Mouse (Mus musculus) embryonic facial prominence, embryonic 13.5 days (tissue): ENCODE measurements around the gene Med13l. TPM values are rescaled to one million over a fixed set of nuclear protein-coding genes. Genes with fewer than 3 reads are reported as not detected.

Experiments used
- ATAC-seq: fragments of 200-750 bp; cut with Nextera tagmentation; 2 replicates; pipeline ENCODE4 v1.8.0; 2017; ENCODE audit warnings: low read depth; ENCODE audit not compliant: insufficient number of reproducible peaks, insufficient read depth, low FRiP score, low TSS enrichment
- H3K27ac ChIP-seq: fragments of 300-500 bp; sonication (generic); 2 replicates; pipeline ENCODE4 v1.5.1; 2015; ENCODE audit warnings: moderate library complexity, mild to moderate bottlenecking, inconsistent platforms
- H3K27me3 ChIP-seq: fragments of 300-500 bp; sonication (generic); 2 replicates; pipeline ENCODE4 v1.6.1; 2015; ENCODE audit warnings: mild to moderate bottlenecking, inconsistent platforms
- H3K36me3 ChIP-seq: fragments of 300-500 bp; sonication (generic); 2 replicates; pipeline ENCODE4 v1.6.1; 2015; ENCODE audit warnings: mild to moderate bottlenecking, inconsistent platforms
- H3K4me1 ChIP-seq: fragments of 300-500 bp; sonication (generic); 2 replicates; pipeline ENCODE4 v1.6.1; 2015; ENCODE audit warnings: inconsistent platforms
- H3K4me2 ChIP-seq: fragments of 300-500 bp; sonication (generic); 2 replicates; pipeline ENCODE4 v1.6.1; 2015; ENCODE audit warnings: moderate library complexity, mild to moderate bottlenecking, inconsistent platforms
- H3K4me3 ChIP-seq: fragments of 300-500 bp; sonication (generic); 2 replicates; pipeline ENCODE4 v1.5.1; 2015; ENCODE audit warnings: mild to moderate bottlenecking, inconsistent platforms
- H3K9ac ChIP-seq: fragments of 300-500 bp; sonication (generic); 2 replicates; pipeline ENCODE4 v1.6.1; 2015; ENCODE audit warnings: mild to moderate bottlenecking, inconsistent platforms
- H3K9me3 ChIP-seq: fragments of 300-500 bp; sonication (generic); 2 replicates; pipeline ENCODE4 v1.6.1; 2016; ENCODE audit warnings: inconsistent platforms
- WGBS: fragments of 180-500 bp; shearing (Covaris S2); methylation state at CpG from one replicate; pipeline ENCODE4 v1.1.7; 2015; ENCODE audit warnings: mixed read lengths; 5-methylcytosine and 5-hydroxymethylcytosine counted together
- polyA plus RNA-seq: library from polyadenylated mRNA; unstranded; fragments of >200 nt; fragmentation: Nextera tagmentation; extraction: Ambion mirVana; gene quantifications from 2 replicates; pipeline ENCODE4 v1.2.1, GENCODE M21; 2015

Med13l gene
- polyA plus RNA-seq, 1 experiment from 2014 or later = 16.6 TPM

GRCm38 (mm10) chr5:118663999-118664398, 103.5 kb downstream of the Med13l start:
- no peak overlapping the region for H3K9ac ChIP-seq
- H3K27me3 ChIP-seq = no peaks in the 10 kb centered on the region
- no peak overlapping the region for H3K27ac ChIP-seq
- H3K4me2 ChIP-seq = no peak overlapping the region
- 47% methylated on average over 6 of the region's 6 CpGs for WGBS
- no peaks in the 10 kb centered on the region for H3K9me3 ChIP-seq
- peaks cover 42% of the 10 kb centered on the region for H3K4me1 ChIP-seq
- no peak for ATAC-seq
- no peak overlapping the region for H3K4me3 ChIP-seq
- 0 out of 2 replicates have a peak, but pooled peaks cover 4% of the 10 kb centered on the region for H3K36me3 ChIP-seq

- Histone ChIP-seq H3K4me2 (no peak overlapping the region), H3K4me1 (peaks cover 45% of the 10 kb centered on the region), H3K9me3 (no peaks in the 10 kb centered on the region), H3K27ac (no peak overlapping the region), H3K27me3 (no peaks in the 10 kb centered on the region), H3K4me3 (no peak overlapping the region), H3K36me3 (0 out of 2 replicates have a peak, but pooled peaks cover 4% of the 10 kb centered on the region), H3K9ac (no peak overlapping the region)
- WGBS = 82% methylated on average over 8 of the region's 8 CpGs
- ATAC-seq = no peak
These were observed 104.5 kb downstream of the Med13l start for GRCm38 (mm10) chr5:118665023-118665422.

GRCm38 (mm10) chr5:118666437-118667207, 106.1 kb downstream of the Med13l start:
- H3K36me3 ChIP-seq = 0 out of 2 replicates have a peak, but pooled peaks cover 4% of the 10 kb centered on the region
- H3K27ac ChIP-seq = no peak overlapping the region
- no peak overlapping the region for H3K4me3 ChIP-seq
- H3K9me3 ChIP-seq = no peaks in the 10 kb centered on the region
- peak overlapping the region; percentile 7 for H3K9ac ChIP-seq
- H3K27me3 ChIP-seq = no peaks in the 10 kb centered on the region
- H3K4me1 ChIP-seq = peaks cover 37% of the 10 kb centered on the region
- 57% methylated on average over 25 of the region's 25 CpGs for WGBS
- H3K4me2 ChIP-seq = peak overlapping the region; percentile 27; the same call in 1 of the 2 replicates
- ATAC-seq = 0 out of 2 replicates have a peak, but pooled peaks have one; percentile 43

- peaks cover 37% of the 10 kb centered on the region for H3K4me1 ChIP-seq
- no peak overlapping the region for H3K4me2 ChIP-seq
- H3K4me3 ChIP-seq = no peak overlapping the region
- no peak overlapping the region for H3K27ac ChIP-seq
- H3K9me3 ChIP-seq = no peaks in the 10 kb centered on the region
- no peak overlapping the region for H3K9ac ChIP-seq
- no peak for ATAC-seq
- no peaks in the 10 kb centered on the region for H3K27me3 ChIP-seq
- 59% methylated on average over 7 of the region's 7 CpGs for WGBS
- H3K36me3 ChIP-seq = 0 out of 2 replicates have a peak, but pooled peaks cover 4% of the 10 kb centered on the region
These were observed 107.4 kb downstream of the Med13l start for GRCm38 (mm10) chr5:118667863-118668262.

GRCm38 (mm10) chr5:118668931-118669330, 108.5 kb downstream of the Med13l start:
- H3K4me1 ChIP-seq = peaks cover 38% of the 10 kb centered on the region
- no peak overlapping the region for H3K27ac ChIP-seq
- H3K9me3 ChIP-seq = no peaks in the 10 kb centered on the region
- H3K4me2 ChIP-seq = no peak overlapping the region
- WGBS = 13% methylated on average over 2 of the region's 2 CpGs
- no peak overlapping the region for H3K4me3 ChIP-seq
- no peaks in the 10 kb centered on the region for H3K27me3 ChIP-seq
- ATAC-seq = no peak
- H3K36me3 ChIP-seq = 0 out of 2 replicates have a peak, but pooled peaks cover 4% of the 10 kb centered on the region
- H3K9ac ChIP-seq = no peak overlapping the region

GRCm38 (mm10) chr5:118672111-118672510, 111.6 kb downstream of the Med13l start:
- no peaks in the 10 kb centered on the region for H3K27me3 ChIP-seq
- H3K4me3 ChIP-seq = no peak overlapping the region
- peaks cover 42% of the 10 kb centered on the region for H3K4me1 ChIP-seq
- 0 out of 2 replicates have a peak, but pooled peaks cover 2% of the 10 kb centered on the region for H3K36me3 ChIP-seq
- no peak for ATAC-seq
- no peak overlapping the region for H3K9ac ChIP-seq
- no peaks in the 10 kb centered on the region for H3K9me3 ChIP-seq
- no peak overlapping the region for H3K4me2 ChIP-seq
- no peak overlapping the region for H3K27ac ChIP-seq

GRCm38 (mm10) chr5:118673859-118674258, 113.4 kb downstream of the Med13l start:
- Histone ChIP-seq H3K9ac (no peak overlapping the region), H3K27ac (no peak overlapping the region), H3K4me3 (no peak overlapping the region), H3K9me3 (no peaks in the 10 kb centered on the region), H3K27me3 (no peaks in the 10 kb centered on the region), H3K4me1 (peaks cover 31% of the 10 kb centered on the region), H3K4me2 (no peak overlapping the region), H3K36me3 (0 out of 2 replicates have a peak, but pooled peaks cover 2% of the 10 kb centered on the region)
- no peak for ATAC-seq
- 68% methylated on average over 5 of the region's 5 CpGs for WGBS

- Histone ChIP-seq H3K27me3 (no peaks in the 10 kb centered on the region), H3K27ac (no peak overlapping the region), H3K9me3 (no peaks in the 10 kb centered on the region), H3K4me2 (no peak overlapping the region), H3K4me3 (no peak overlapping the region), H3K9ac (no peak overlapping the region), H3K4me1 (peaks cover 26% of the 10 kb centered on the region), H3K36me3 (0 out of 2 replicates have a peak, but pooled peaks cover 2% of the 10 kb centered on the region)
- no peak for ATAC-seq
- whole genome bisulfite sequencing = 66% methylated on average over 3 of the region's 3 CpGs
These were observed 113.8 kb downstream of the Med13l start for GRCm38 (mm10) chr5:118674321-118674720.

GRCm38 (mm10) chr5:118675697-118676096, 115.2 kb downstream of the Med13l start:
- Histone ChIP-seq H3K4me1 (peaks cover 26% of the 10 kb centered on the region), H3K9ac (no peak overlapping the region), H3K4me2 (no peak overlapping the region)

GRCm38 (mm10) chr5:118676151-118676918, 115.9 kb downstream of the Med13l start:
- Histone ChIP-seq H3K4me1 (peaks cover 26% of the 10 kb centered on the region), H3K9me3 (no peaks in the 10 kb centered on the region), H3K36me3 (peaks cover 17% of the 10 kb centered on the region), H3K9ac (no peak overlapping the region), H3K4me3 (no peak overlapping the region), H3K4me2 (no peak overlapping the region), H3K27me3 (no peaks in the 10 kb centered on the region), H3K27ac (no peak overlapping the region)
- WGBS = 68% methylated on average over 8 of the region's 8 CpGs
- ATAC-seq = no peak

More at GRCm38 (mm10) chr5:118675697-118676096, 115.2 kb downstream of the Med13l start:
- H3K27me3 ChIP-seq = no peaks in the 10 kb centered on the region
- H3K9me3 ChIP-seq = no peaks in the 10 kb centered on the region
- no peak overlapping the region for H3K27ac ChIP-seq
- WGBS = 70% methylated on average over 3 of the region's 3 CpGs
- no peak for ATAC-seq
- H3K36me3 ChIP-seq = peaks cover 11% of the 10 kb centered on the region
- H3K4me3 ChIP-seq = no peak overlapping the region

- Histone ChIP-seq H3K9me3 (no peaks in the 10 kb centered on the region), H3K4me1 (peaks cover 22% of the 10 kb centered on the region), H3K27ac (no peak overlapping the region), H3K27me3 (no peaks in the 10 kb centered on the region), H3K36me3 (peaks cover 28% of the 10 kb centered on the region), H3K4me3 (no peak overlapping the region), H3K4me2 (no peak overlapping the region), H3K9ac (no peak overlapping the region)
- WGBS = 84% methylated on average over 9 of the region's 9 CpGs
- no peak for ATAC-seq
These were observed 118.9 kb downstream of the Med13l start for GRCm38 (mm10) chr5:118679283-118679835.
